Mouse (Mus musculus): ENCODE results near the gene Lrrc15. TPM values are rescaled to one million over a fixed set of nuclear protein-coding genes. Genes with fewer than 3 reads are reported as not detected.

The Lrrc15 gene
- polyA plus RNA-seq, 1 experiment from 2014 or later: 1.1 TPM

- 87% methylated on average over 8 of the region's 8 CpGs for WGBS
- no peak overlapping the region for H3K27ac ChIP-seq
- H3K9me3 ChIP-seq: no peaks in the 10 kb centered on the region
- no peak overlapping the region for H3K9ac ChIP-seq
- no peak overlapping the region for H3K4me2 ChIP-seq (replicated peaks)
- H3K36me3 ChIP-seq: no peaks in the 10 kb centered on the region
- H3K27me3 ChIP-seq: no peaks in the 10 kb centered on the region
- ATAC-seq (ENCODE audit: insufficient number of reproducible peaks, insufficient read depth, low FRiP score, low TSS enrichment): no peak
- H3K4me1 ChIP-seq: peaks cover 39% of the 10 kb centered on the region
- no peak overlapping the region for H3K4me3 ChIP-seq
Measured at GRCm38 (mm10) chr16:30273065-30273464, 10.0 kb downstream of the Lrrc15 start.

DNA sequence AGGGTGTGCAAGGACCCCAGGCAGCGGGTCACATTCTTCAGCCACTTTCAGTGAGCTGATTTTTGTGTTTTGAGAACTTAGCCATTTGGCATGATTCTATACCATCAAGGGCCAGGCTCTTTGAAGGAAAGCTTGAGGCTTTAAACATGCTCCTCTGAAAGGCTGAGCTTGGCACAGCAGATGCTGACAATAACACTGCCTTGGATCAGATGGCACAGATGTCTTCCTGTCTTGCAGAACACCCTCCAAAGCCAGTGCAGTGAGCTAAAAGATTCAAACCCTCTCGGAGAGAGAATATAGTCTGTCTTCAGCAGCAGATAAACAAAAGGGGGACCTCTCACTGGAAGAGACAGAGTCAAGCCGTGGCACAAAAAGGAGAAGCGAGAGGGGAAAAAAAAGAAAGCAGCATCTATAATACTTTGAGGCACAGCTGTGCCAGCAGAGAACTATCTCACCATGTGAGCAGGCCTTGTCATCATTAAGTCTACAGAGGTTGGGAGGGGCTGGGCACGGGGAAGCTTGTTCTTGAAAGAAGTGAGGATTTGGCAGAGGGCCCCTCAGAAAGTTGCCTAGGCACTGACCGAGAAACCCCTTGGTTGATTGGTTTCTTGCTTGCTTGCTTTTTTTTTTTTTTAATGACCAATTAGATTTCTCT is 11.0 kb downstream of the Lrrc15 start:
- ATAC-seq (ENCODE audit: insufficient number of reproducible peaks, insufficient read depth, low FRiP score, low TSS enrichment): no peak
- Histone ChIP-seq H3K9ac (no peak overlapping the region), H3K9me3 (no peaks in the 10 kb centered on the region), H3K4me3 (no peak overlapping the region), H3K27ac (peak overlapping the region; percentile 82), H3K4me2 (replicated peaks) (no peak overlapping the region), H3K4me1 (peaks cover 32% of the 10 kb centered on the region), H3K27me3 (no peaks in the 10 kb centered on the region), H3K36me3 (no peaks in the 10 kb centered on the region)
- 57% methylated on average over 6 of the region's 6 CpGs for WGBS

GRCm38 (mm10) chr16:30271223-30271761 is 11.8 kb downstream of the Lrrc15 start:
- Histone ChIP-seq H3K36me3 (no peaks in the 10 kb centered on the region), H3K27ac (peak overlapping the region; percentile 82), H3K4me3 (no peak overlapping the region), H3K9ac (no peak overlapping the region), H3K27me3 (0 out of 2 replicates have a peak, but pooled peaks cover 4% of the 10 kb centered on the region), H3K4me2 (replicated peaks) (no peak overlapping the region), H3K9me3 (no peaks in the 10 kb centered on the region), H3K4me1 (peaks cover 32% of the 10 kb centered on the region)
- ATAC-seq (ENCODE audit: insufficient number of reproducible peaks, insufficient read depth, low FRiP score, low TSS enrichment): 0 out of 2 replicates have a peak, but pooled peaks have one; percentile 64
- 22% methylated on average over 8 of the region's 8 CpGs for WGBS

DNA sequence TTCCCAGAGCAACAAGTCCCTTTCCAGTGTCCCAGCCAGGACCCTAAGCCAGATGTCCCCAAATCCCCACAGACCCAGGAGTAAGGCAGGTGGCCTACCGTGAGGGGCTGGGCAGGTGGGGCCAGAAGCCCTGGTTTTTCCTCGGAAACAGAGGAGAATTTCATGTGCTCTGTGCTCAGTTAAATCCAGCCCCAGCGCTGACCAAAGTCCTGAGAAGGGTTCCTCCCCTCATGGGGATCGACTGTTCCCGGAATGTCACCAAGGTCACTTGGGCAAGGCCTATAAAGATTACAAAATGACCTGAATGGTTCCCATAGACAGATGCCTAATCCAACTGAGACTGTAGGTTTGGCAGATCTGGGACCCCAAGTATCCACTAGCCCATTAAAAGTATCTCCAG is 15.7 kb downstream of the Lrrc15 start, which contains the start of gene Cpn2:
TSS of gene Cpn2 (minus strand) at position 141 of the 400 bp plus-strand sequence.
- no peaks in the 10 kb centered on the region for H3K9me3 ChIP-seq
- H3K36me3 ChIP-seq: no peaks in the 10 kb centered on the region
- 72% methylated on average over 5 of the region's 5 CpGs for WGBS
- 0 out of 2 replicates have a peak, but pooled peaks cover 5% of the 10 kb centered on the region for H3K27me3 ChIP-seq
- no peak within 1 kb of the TSS for H3K9ac ChIP-seq
- H3K4me3 ChIP-seq: no peak within 1 kb of the TSS
- H3K27ac ChIP-seq: no peak within 1 kb of the TSS
- H3K4me1 ChIP-seq: peaks cover 25% of the 10 kb centered on the region
- H3K4me2 ChIP-seq (replicated peaks): no peak within 1 kb of the TSS
- ATAC-seq (ENCODE audit: insufficient number of reproducible peaks, insufficient read depth, low FRiP score, low TSS enrichment): no peak

- WGBS: 78% methylated on average over 5 of the region's 5 CpGs
Measured at GRCm38 (mm10) chr16:30266561-30266960, 16.5 kb downstream of the Lrrc15 start.

GRCm38 (mm10) chr16:30265611-30266010 is 17.4 kb downstream of the Lrrc15 start:
- Histone ChIP-seq H3K9me3 (no peaks in the 10 kb centered on the region), H3K36me3 (no peaks in the 10 kb centered on the region), H3K27me3 (0 out of 2 replicates have a peak, but pooled peaks cover 5% of the 10 kb centered on the region), H3K4me1 (peaks cover 9% of the 10 kb centered on the region), H3K4me3 (no peak overlapping the region), H3K9ac (no peak overlapping the region), H3K27ac (no peak overlapping the region), H3K4me2 (replicated peaks) (no peak overlapping the region)
- 59% methylated on average over 4 of the region's 4 CpGs for WGBS
- no peak for ATAC-seq (ENCODE audit: insufficient number of reproducible peaks, insufficient read depth, low FRiP score, low TSS enrichment)

More at GRCm38 (mm10) chr16:30266561-30266960, 16.5 kb downstream of the Lrrc15 start:
- Histone ChIP-seq H3K36me3 (no peaks in the 10 kb centered on the region), H3K27me3 (0 out of 2 replicates have a peak, but pooled peaks cover 5% of the 10 kb centered on the region), H3K4me1 (peaks cover 18% of the 10 kb centered on the region), H3K4me2 (replicated peaks) (no peak overlapping the region), H3K27ac (no peak overlapping the region), H3K4me3 (no peak overlapping the region), H3K9me3 (no peaks in the 10 kb centered on the region), H3K9ac (no peak overlapping the region)
- no peak for ATAC-seq (ENCODE audit: insufficient number of reproducible peaks, insufficient read depth, low FRiP score, low TSS enrichment)

GRCm38 (mm10) chr16:30263156-30263555 is 19.9 kb downstream of the Lrrc15 start:
- H3K27me3 ChIP-seq: 0 out of 2 replicates have a peak, but pooled peaks cover 5% of the 10 kb centered on the region
- no peaks in the 10 kb centered on the region for H3K9me3 ChIP-seq
- H3K27ac ChIP-seq: no peak overlapping the region
- H3K9ac ChIP-seq: no peak overlapping the region
- H3K36me3 ChIP-seq: no peaks in the 10 kb centered on the region
- WGBS: 63% methylated on average over 4 of the region's 4 CpGs
- 0 out of 2 replicates have a peak, but pooled peaks cover 4% of the 10 kb centered on the region for H3K4me1 ChIP-seq
- no peak overlapping the region for H3K4me3 ChIP-seq
- H3K4me2 ChIP-seq (replicated peaks): no peak overlapping the region
- no peak for ATAC-seq (ENCODE audit: insufficient number of reproducible peaks, insufficient read depth, low FRiP score, low TSS enrichment)

GRCm38 (mm10) chr16:30262664-30263063 is 20.4 kb downstream of the Lrrc15 start:
- H3K9me3 ChIP-seq: no peaks in the 10 kb centered on the region
- 0 out of 2 replicates have a peak, but pooled peaks cover 4% of the 10 kb centered on the region for H3K4me1 ChIP-seq
- no peak for ATAC-seq (ENCODE audit: insufficient number of reproducible peaks, insufficient read depth, low FRiP score, low TSS enrichment)
- no peak overlapping the region for H3K4me3 ChIP-seq
- H3K4me2 ChIP-seq (replicated peaks): no peak overlapping the region
- WGBS: 0% methylated on average over 2 of the region's 2 CpGs
- no peak overlapping the region for H3K9ac ChIP-seq
- no peaks in the 10 kb centered on the region for H3K36me3 ChIP-seq
- H3K27me3 ChIP-seq: 0 out of 2 replicates have a peak, but pooled peaks cover 5% of the 10 kb centered on the region
- no peak overlapping the region for H3K27ac ChIP-seq

- H3K9ac ChIP-seq: no peak overlapping the region
- H3K4me3 ChIP-seq: no peak overlapping the region
- no peaks in the 10 kb centered on the region for H3K9me3 ChIP-seq
- H3K36me3 ChIP-seq: no peaks in the 10 kb centered on the region
- 0 out of 2 replicates have a peak, but pooled peaks cover 5% of the 10 kb centered on the region for H3K27me3 ChIP-seq
- no peak overlapping the region for H3K27ac ChIP-seq
- no peak overlapping the region for H3K4me2 ChIP-seq (replicated peaks)
- 0 out of 2 replicates have a peak, but pooled peaks cover 4% of the 10 kb centered on the region for H3K4me1 ChIP-seq
- 88% methylated on average over 10 of the region's 10 CpGs for WGBS
- ATAC-seq (ENCODE audit: insufficient number of reproducible peaks, insufficient read depth, low FRiP score, low TSS enrichment): no peak
Measured at GRCm38 (mm10) chr16:30262157-30262556, 20.9 kb downstream of the Lrrc15 start.

DNA sequence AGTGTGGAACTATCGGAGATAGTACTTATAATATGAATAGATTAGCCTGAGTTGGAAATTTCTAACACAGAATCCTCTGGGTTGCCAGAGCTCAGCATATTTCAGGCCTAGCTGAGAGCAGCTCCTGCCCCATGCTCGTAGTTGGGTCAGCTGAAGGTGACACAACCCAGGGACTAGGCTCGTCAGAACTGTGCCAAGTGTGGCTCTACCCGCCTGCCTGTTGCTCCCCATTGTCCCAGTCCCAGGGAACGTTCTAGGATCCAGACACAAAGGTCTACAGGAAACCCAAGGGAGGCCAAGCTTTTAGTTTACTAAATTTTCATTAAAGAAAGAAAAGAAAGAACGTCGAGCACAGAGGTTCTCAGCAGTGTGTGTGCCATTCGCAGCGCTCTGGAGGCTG is 21.7 kb downstream of the Lrrc15 start:
- H3K36me3 ChIP-seq: no peaks in the 10 kb centered on the region
- H3K27me3 ChIP-seq: 0 out of 2 replicates have a peak, but pooled peaks cover 1% of the 10 kb centered on the region
- H3K27ac ChIP-seq: no peak overlapping the region
- H3K4me1 ChIP-seq: 0 out of 2 replicates have a peak, but pooled peaks cover 4% of the 10 kb centered on the region
- 90% methylated on average over 9 of the region's 9 CpGs for WGBS
- H3K9ac ChIP-seq: no peak overlapping the region
- H3K4me3 ChIP-seq: no peak overlapping the region
- H3K9me3 ChIP-seq: no peaks in the 10 kb centered on the region
- H3K4me2 ChIP-seq (replicated peaks): no peak overlapping the region
- ATAC-seq (ENCODE audit: insufficient number of reproducible peaks, insufficient read depth, low FRiP score, low TSS enrichment): no peak

DNA sequence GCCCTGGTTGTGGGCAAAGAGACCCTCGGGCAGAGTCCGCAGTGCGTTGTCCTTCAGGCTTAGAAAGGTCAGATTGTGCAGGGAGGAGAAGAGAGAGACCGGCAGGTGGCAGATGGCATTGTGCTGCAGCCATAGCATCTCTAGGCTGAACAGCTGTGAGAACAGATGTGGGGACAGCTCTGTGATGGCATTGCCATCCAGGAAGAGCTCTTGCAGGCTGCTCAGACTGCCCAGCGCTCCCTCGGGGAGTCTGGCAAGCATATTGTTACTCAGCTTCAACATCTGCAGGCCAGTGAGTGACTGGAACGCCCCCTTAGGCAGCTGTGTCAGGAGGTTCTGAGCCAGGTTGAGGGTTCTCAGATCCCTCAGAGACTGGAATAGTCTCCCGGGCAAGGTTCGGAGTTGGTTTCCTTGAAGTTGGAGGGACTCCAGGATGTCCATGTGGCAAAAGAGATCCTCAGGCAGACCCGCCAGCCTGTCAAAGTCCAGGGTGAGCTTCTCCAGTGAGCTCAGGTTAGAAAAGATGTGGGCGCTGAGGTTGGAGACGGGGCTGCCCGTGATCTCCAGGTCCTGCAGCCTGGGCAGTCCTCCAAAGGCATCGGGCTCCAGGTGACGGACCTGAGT is 22.9 kb downstream of the Lrrc15 start:
- no peak for ATAC-seq (ENCODE audit: insufficient number of reproducible peaks, insufficient read depth, low FRiP score, low TSS enrichment)
- 85% methylated on average over 15 of the region's 15 CpGs for WGBS

More for the DNA sequence above, 22.9 kb downstream of the Lrrc15 start:
- H3K4me1 ChIP-seq: no peaks in the 10 kb centered on the region
- no peak overlapping the region for H3K9ac ChIP-seq
- H3K9me3 ChIP-seq: no peaks in the 10 kb centered on the region
- no peak overlapping the region for H3K4me2 ChIP-seq (replicated peaks)
- H3K4me3 ChIP-seq: no peak overlapping the region
- H3K36me3 ChIP-seq: no peaks in the 10 kb centered on the region
- no peaks in the 10 kb centered on the region for H3K27me3 ChIP-seq
- H3K27ac ChIP-seq: no peak overlapping the region
